Comparison of ENCODE assay signal across 9 mouse cellular contexts in the genomic region with DNA sequence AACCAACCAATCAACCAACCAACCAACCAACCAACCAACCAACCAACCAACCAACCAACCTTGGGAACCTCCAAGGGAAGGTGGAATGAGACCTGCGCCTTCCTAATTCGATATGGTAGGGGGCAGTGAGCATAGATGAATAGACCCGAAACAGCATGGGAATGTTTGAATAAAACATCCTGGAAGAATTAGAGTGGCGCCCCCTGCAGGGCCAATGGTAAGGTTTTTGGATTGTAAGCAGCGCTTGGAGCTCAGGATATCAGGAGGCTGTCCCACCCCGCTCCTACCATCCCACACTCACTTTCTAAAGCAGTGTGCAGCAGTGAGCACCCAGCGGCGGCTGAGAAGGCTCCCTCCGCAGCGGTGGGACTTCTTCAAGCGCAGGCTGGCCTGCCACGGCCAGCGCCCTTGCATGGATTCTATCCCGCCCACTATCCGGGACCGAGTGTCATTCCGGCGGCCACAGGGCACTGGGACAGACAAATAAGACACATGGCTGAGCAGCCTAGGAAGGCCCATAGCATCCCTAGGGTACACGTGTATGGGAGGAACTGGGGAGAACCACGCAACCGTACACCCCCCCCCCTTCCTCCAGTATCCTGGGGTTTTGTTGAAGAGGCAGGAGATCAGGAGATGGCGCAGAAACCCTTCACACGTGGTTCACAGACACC. TPM values are rescaled to one million over a fixed set of nuclear protein-coding genes. Genes with fewer than 3 reads are reported as not detected.
DNase-seq lines count a peak whose midpoint lies in the region; ATAC-seq and TF ChIP-seq lines count a peak whose summit lies in the region.
"Had no signal": no experiment of that assay in that cellular context is flagged by ENCODE, and none has a peak within 500 bp of the region (broad histone marks: within the 10 kb centered on the region; RNA-seq: fewer than 3 reads in every experiment).

No protein-coding gene starts in this region.

- no peak for ATAC-seq in forebrain, embryonic 16.5 days
- peak; percentile 6; the same call in 1 of the 2 replicates for ATAC-seq in hindbrain, embryonic 12.5 days (ENCODE audit: low FRiP score)
- 0 out of 2 replicates have a peak, but pooled peaks have one; percentile 30 for ATAC-seq in megakaryocyte-erythroid progenitor cell, adult 5-6 weeks (replicated peaks; ENCODE audit: low FRiP score, low TSS enrichment, poor library complexity, severe bottlenecking)

- H3K36me3 ChIP-seq in forebrain, embryonic 10.5 days (replicated peaks), result no peaks in the 10 kb centered on the region
- no peaks in the 10 kb centered on the region for H3K36me3 ChIP-seq in forebrain, embryonic 16.5 days (ENCODE audit: control insufficient read depth, insufficient read depth)
- no peaks in the 10 kb centered on the region for H3K36me3 ChIP-seq in ES-Bruce4 (ENCODE audit: control insufficient read depth, insufficient read depth, low read length, poor library complexity, severe bottlenecking)
- H3K36me3 ChIP-seq in hindbrain, embryonic 12.5 days, result no peaks in the 10 kb centered on the region

- TF ChIP-seq POLR2A in ES-Bruce4 (IDR thresholded peaks at IDR 0.05; ENCODE audit: insufficient read depth, low read length), result no peak

- no peak overlapping the region for H3K9ac ChIP-seq in forebrain, embryonic 16.5 days (replicated peaks; ENCODE audit: low read depth, low read length)
- peak overlapping the region; percentile 69 for H3K9ac ChIP-seq in ES-Bruce4 (ENCODE audit: low read depth, poor library complexity, severe bottlenecking)
- H3K9ac ChIP-seq in hindbrain, embryonic 12.5 days, result no peak overlapping the region

- H3K4me2 ChIP-seq in forebrain, embryonic 16.5 days (ENCODE audit: low read length), result no peak overlapping the region
- H3K4me2 ChIP-seq in hindbrain, embryonic 12.5 days (replicated peaks), result peak overlapping the region; percentile 38

- peak; percentile 44 for TF ChIP-seq CTCF in ES-Bruce4 (IDR thresholded peaks at IDR 0.05; ENCODE audit: low read depth, low read length)

- peak overlapping the region; percentile 47 for H3K4me3 ChIP-seq in forebrain, embryonic 10.5 days
- no peak overlapping the region for H3K4me3 ChIP-seq in forebrain, embryonic 16.5 days (replicated peaks; ENCODE audit: low read length)
- H3K4me3 ChIP-seq in ES-Bruce4 (ENCODE audit: low read depth, low read length), result peak overlapping the region; percentile 72
- H3K4me3 ChIP-seq in hindbrain, embryonic 12.5 days, result no peak overlapping the region

- peaks cover 17% of the 10 kb centered on the region for H3K27me3 ChIP-seq in forebrain, embryonic 10.5 days (ENCODE audit: poor library complexity, severe bottlenecking)
- no peaks in the 10 kb centered on the region for H3K27me3 ChIP-seq in forebrain, embryonic 16.5 days (replicated peaks; ENCODE audit: control insufficient read depth, insufficient read depth, low read length)
- H3K27me3 ChIP-seq in ES-Bruce4 (ENCODE audit: control insufficient read depth, insufficient read depth, low read length, poor library complexity, severe bottlenecking), result no peaks in the 10 kb centered on the region
- H3K27me3 ChIP-seq in hindbrain, embryonic 12.5 days, result 0 out of 2 replicates have a peak, but pooled peaks cover 5% of the 10 kb centered on the region

- H3K4me1 ChIP-seq in forebrain, embryonic 10.5 days, result peaks cover 12% of the 10 kb centered on the region
- H3K4me1 ChIP-seq in forebrain, embryonic 16.5 days (replicated peaks; ENCODE audit: control insufficient read depth, insufficient read depth, low read length), result no peaks in the 10 kb centered on the region
- no peaks in the 10 kb centered on the region for H3K4me1 ChIP-seq in ES-Bruce4 (ENCODE audit: control insufficient read depth, insufficient read depth, low read length)
- H3K4me1 ChIP-seq in hindbrain, embryonic 12.5 days, result peaks cover 5% of the 10 kb centered on the region; the same call in 1 of the 2 replicates

- no peaks in the 10 kb centered on the region for H3K9me3 ChIP-seq in forebrain, embryonic 10.5 days
- no peaks in the 10 kb centered on the region for H3K9me3 ChIP-seq in forebrain, embryonic 16.5 days (ENCODE audit: control insufficient read depth, low read length)
- no peaks in the 10 kb centered on the region for H3K9me3 ChIP-seq in ES-Bruce4 (replicated peaks; ENCODE audit: control insufficient read depth, insufficient read depth, low read length, poor library complexity, severe bottlenecking)
- H3K9me3 ChIP-seq in hindbrain, embryonic 12.5 days (replicated peaks), result no peaks in the 10 kb centered on the region

- no peak for DNase-seq in forebrain, embryonic 10.5 days (ENCODE audit: extremely low spot score, low spot score)
- no peak for DNase-seq in urinary bladder, postnatal 4 days (ENCODE audit: low spot score in 2 of 2)
- no peak for DNase-seq in natural killer cell, adult 2 months (ENCODE audit: low spot score in 2 of 2)
- no peak for DNase-seq in adrenal gland, postnatal 4 days (ENCODE audit: low spot score in 2 of 2)

- H3K27ac ChIP-seq in forebrain, embryonic 10.5 days, result peak overlapping the region; percentile 57; the same call in 1 of the 2 replicates
- no peak overlapping the region for H3K27ac ChIP-seq in forebrain, embryonic 16.5 days (ENCODE audit: low read length)
- no peak overlapping the region for H3K27ac ChIP-seq in ES-Bruce4 (ENCODE audit: insufficient read depth, low read length)
- H3K27ac ChIP-seq in hindbrain, embryonic 12.5 days, result no peak overlapping the region

- TF ChIP-seq EP300 in ES-Bruce4 (IDR thresholded peaks at IDR 0.05; ENCODE audit: insufficient read depth, low read depth, low read length), result no peak

- WGBS in forebrain, embryonic 10.5 days, result 44% methylated on average over 23 of the region's 23 CpGs
- 40% methylated on average over 23 of the region's 23 CpGs for WGBS in forebrain, embryonic 16.5 days
- 39% methylated on average over 23 of the region's 23 CpGs for WGBS in hindbrain, embryonic 12.5 days

RNA-seq across cellular contexts. Expression of gene Prss32, which starts 0.4 kb away (rescaled TPM):
- not detected in 2 replicates for polyA plus RNA-seq in forebrain, embryonic 10.5 days (2016; fragmentation: Nextera tagmentation; extraction: Ambion mirVana)
- polyA plus RNA-seq in forebrain, embryonic 16.5 days (2015; fragmentation: Nextera tagmentation; extraction: Ambion mirVana), result not detected in 2 replicates
- not detected in 2 replicates for polyA plus RNA-seq in ES-Bruce4 (2011; ENCODE audit: insufficient read depth, insufficient read length, low read depth, missing spikeins)
- polyA plus RNA-seq in hindbrain, embryonic 12.5 days (2016; fragmentation: Nextera tagmentation; extraction: Ambion mirVana), result not detected in 2 replicates
- total RNA-seq in megakaryocyte-erythroid progenitor cell, adult 5-6 weeks (2014; fragmentation: Nextera tagmentation), result not detected in 2 replicates
- total RNA-seq in megakaryocyte-erythroid progenitor cell, adult 5-6 weeks (2017), result not detected in 2 replicates
- total RNA-seq in adrenal gland, postnatal 4 days (2021), result not detected
- polyA plus RNA-seq: heart, embryonic 14.5 days had no signal

RNA-seq across cellular contexts. Expression of gene Prss41, which starts 0.7 kb away (rescaled TPM):
- polyA plus RNA-seq in forebrain, embryonic 10.5 days (2016; fragmentation: Nextera tagmentation; extraction: Ambion mirVana), result 4.5 and 5.4 TPM in 2 replicates
- 0.87 and 1.0 TPM in 2 replicates for polyA plus RNA-seq in forebrain, embryonic 16.5 days (2015; fragmentation: Nextera tagmentation; extraction: Ambion mirVana)
- 16.0 and 19.3 TPM in 2 replicates for polyA plus RNA-seq in ES-Bruce4 (2011; ENCODE audit: insufficient read depth, insufficient read length, low read depth, missing spikeins)
- 0.72 and 1.3 TPM in 2 replicates for polyA plus RNA-seq in hindbrain, embryonic 12.5 days (2016; fragmentation: Nextera tagmentation; extraction: Ambion mirVana)
- total RNA-seq in megakaryocyte-erythroid progenitor cell, adult 5-6 weeks (2014; fragmentation: Nextera tagmentation), result not detected in 2 replicates
- 0.88 TPM in 1 of 2 replicates, not detected in the other for total RNA-seq in megakaryocyte-erythroid progenitor cell, adult 5-6 weeks (2017)
- 1 to 10 TPM; 1.6 to 1.9 TPM for total RNA-seq in adrenal gland, postnatal 4 days (2021)
- polyA plus RNA-seq: heart, embryonic 14.5 days had no signal

RNA-seq across cellular contexts. Expression of gene Prss33, which starts 7.4 kb away (rescaled TPM):
- 0.49 TPM in 1 of 2 replicates, not detected in the other for polyA plus RNA-seq in forebrain, embryonic 10.5 days (2016; fragmentation: Nextera tagmentation; extraction: Ambion mirVana)
- not detected in 2 replicates for polyA plus RNA-seq in forebrain, embryonic 16.5 days (2015; fragmentation: Nextera tagmentation; extraction: Ambion mirVana)
- 1.6 and 2.0 TPM in 2 replicates for polyA plus RNA-seq in ES-Bruce4 (2011; ENCODE audit: insufficient read depth, insufficient read length, low read depth, missing spikeins)
- polyA plus RNA-seq in hindbrain, embryonic 12.5 days (2016; fragmentation: Nextera tagmentation; extraction: Ambion mirVana), result 0.26 TPM in 1 of 2 replicates, not detected in the other
- total RNA-seq in megakaryocyte-erythroid progenitor cell, adult 5-6 weeks (2014; fragmentation: Nextera tagmentation), result not detected in 2 replicates
- not detected in 2 replicates for total RNA-seq in megakaryocyte-erythroid progenitor cell, adult 5-6 weeks (2017)
- total RNA-seq in adrenal gland, postnatal 4 days (2021), result not detected
- polyA plus RNA-seq: heart, embryonic 14.5 days had no signal

RNA-seq across cellular contexts. Expression of gene Elob, which starts 14.3 kb away (rescaled TPM):
- 1,030 and 1,081 TPM in 2 replicates for polyA plus RNA-seq in forebrain, embryonic 10.5 days (2016; fragmentation: Nextera tagmentation; extraction: Ambion mirVana)
- polyA plus RNA-seq in forebrain, embryonic 16.5 days (2015; fragmentation: Nextera tagmentation; extraction: Ambion mirVana), result 1,002 and 1,034 TPM in 2 replicates
- polyA plus RNA-seq in ES-Bruce4 (2011; ENCODE audit: insufficient read depth, insufficient read length, low read depth, missing spikeins), result 398 and 458 TPM in 2 replicates
- 1,047 and 1,117 TPM in 2 replicates for polyA plus RNA-seq in hindbrain, embryonic 12.5 days (2016; fragmentation: Nextera tagmentation; extraction: Ambion mirVana)
- 466 and 512 TPM in 2 replicates for total RNA-seq in megakaryocyte-erythroid progenitor cell, adult 5-6 weeks (2014; fragmentation: Nextera tagmentation)
- total RNA-seq in megakaryocyte-erythroid progenitor cell, adult 5-6 weeks (2017), result 101 and 114 TPM in 2 replicates
- 100 to 1,000 TPM; 364 to 381 TPM for total RNA-seq in adrenal gland, postnatal 4 days (2021)

RNA-seq across cellular contexts. Expression of gene Prss21, which starts 24.6 kb away (rescaled TPM):
- not detected in 2 replicates for polyA plus RNA-seq in forebrain, embryonic 10.5 days (2016; fragmentation: Nextera tagmentation; extraction: Ambion mirVana)
- polyA plus RNA-seq in forebrain, embryonic 16.5 days (2015; fragmentation: Nextera tagmentation; extraction: Ambion mirVana), result not detected in 2 replicates
- not detected in 2 replicates for polyA plus RNA-seq in ES-Bruce4 (2011; ENCODE audit: insufficient read depth, insufficient read length, low read depth, missing spikeins)
- not detected in 2 replicates for polyA plus RNA-seq in hindbrain, embryonic 12.5 days (2016; fragmentation: Nextera tagmentation; extraction: Ambion mirVana)
- not detected in 2 replicates for total RNA-seq in megakaryocyte-erythroid progenitor cell, adult 5-6 weeks (2014; fragmentation: Nextera tagmentation)
- not detected in 2 replicates for total RNA-seq in megakaryocyte-erythroid progenitor cell, adult 5-6 weeks (2017)
- not detected for total RNA-seq in adrenal gland, postnatal 4 days (2021)
- polyA plus RNA-seq: heart, embryonic 14.5 days had no signal

Comparison
In these comparisons a context has a peak if more than half of its experiments do, and no peak if none do; other contexts are left out.
1. H3K4me3 ChIP-seq: peak in forebrain, embryonic 10.5 days (single experiment) and ES-Bruce4 (single experiment); none in forebrain, embryonic 16.5 days (single experiment) and hindbrain, embryonic 12.5 days (single experiment).